Mouse (Mus musculus): ENCODE results near the gene 4931406C07Rik. TPM values are rescaled to one million over a fixed set of nuclear protein-coding genes. Genes with fewer than 3 reads are reported as not detected.
A peak's percentile ranks its signal among the peaks of the same experiment; 100 is the strongest.

Gene 4931406C07Rik
- polyA plus RNA-seq, 1 experiment from 2014 or later: 75.9 TPM

- ChIA-PET CTCF (interaction anchor here (1.1 kb wide), 1 partner anchor 12 kb away, joined by 5 read pairs; no protein-coding TSS in a partner anchor), POLR2A (no interaction called here)
- no peak for TF ChIP-seq CTCF (IDR thresholded peaks at IDR 0.05)
- DNase-seq (ENCODE audit: low read depth, low spot score) (no peak), ATAC-seq (peak; percentile 91)
- no peaks in the 10 kb centered on the region for H3K27me3 ChIP-seq
- in situ Hi-C loops (cut with MboI; ENCODE audit: low pct_unique_long_range_greater_than_20kb): no loop called here
Observed at GRCm38 (mm10) chr9:15297112-15297511, 9.1 kb downstream of the 4931406C07Rik start.

- no peak for DNase-seq (ENCODE audit: low read depth, low spot score)
- ChIA-PET POLR2A (interaction anchor here (1.0 kb wide), 1 partner anchor 10 kb away, joined by 3 read pairs; the partner anchor contains the start of gene Med17), CTCF (no interaction called here)
- in situ Hi-C loops (cut with MboI; ENCODE audit: low pct_unique_long_range_greater_than_20kb): no loop called here
- H3K27me3 ChIP-seq: no peaks in the 10 kb centered on the region
- TF ChIP-seq CTCF (IDR thresholded peaks at IDR 0.05): no peak
- no peak for ATAC-seq
Observed at GRCm38 (mm10) chr9:15289251-15289650, 17.0 kb downstream of the 4931406C07Rik start.

- no peaks in the 10 kb centered on the region for H3K27me3 ChIP-seq
- no peak for TF ChIP-seq CTCF (IDR thresholded peaks at IDR 0.05)
- POLR2A ChIA-PET: no interaction called here
- in situ Hi-C loops (cut with MboI; ENCODE audit: low pct_unique_long_range_greater_than_20kb): no loop called here
- CTCF ChIA-PET: interaction anchor here (0.9 to 1.1 kb wide), 2 partner anchors 8 to 13 kb away, joined by 3 read pairs; no protein-coding TSS in a partner anchor
- ATAC-seq: no peak
- no peak for DNase-seq (ENCODE audit: low read depth, low spot score)
Observed at GRCm38 (mm10) chr9:15288402-15288801, 17.8 kb downstream of the 4931406C07Rik start.

- CTCF ChIA-PET: interaction anchor here (0.9 to 1.1 kb wide), 2 partner anchors 8 to 14 kb away, joined by 3 read pairs; no protein-coding TSS in a partner anchor
- in situ Hi-C loops (cut with MboI; ENCODE audit: low pct_unique_long_range_greater_than_20kb): no loop called here
- POLR2A ChIA-PET: no interaction called here
- no peaks in the 10 kb centered on the region for H3K27me3 ChIP-seq
- ATAC-seq (no peak), DNase-seq (ENCODE audit: low read depth, low spot score) (no peak)
- TF ChIP-seq CTCF (IDR thresholded peaks at IDR 0.05): no peak
Observed at GRCm38 (mm10) chr9:15287846-15288245, 18.4 kb downstream of the 4931406C07Rik start.

GRCm38 (mm10) chr9:15285443-15285842 is 20.8 kb downstream of the 4931406C07Rik start:
- in situ Hi-C loops (cut with MboI; ENCODE audit: low pct_unique_long_range_greater_than_20kb): no loop called here
- POLR2A ChIA-PET: no interaction called here

GRCm38 (mm10) chr9:15280491-15280879 is 25.8 kb downstream of the 4931406C07Rik start:
- ChIA-PET POLR2A (interaction anchor here (0.9 to 1.6 kb wide), 3 partner anchors 27 to 77 kb away, joined by 3 to 5 read pairs (median 4); partner anchors contain the start of gene Cep295), CTCF (interaction anchor here (0.9 to 3.2 kb wide), 4 partner anchors 10 to 38 kb away, joined by 3 to 8 read pairs (median 3); no protein-coding TSS in a partner anchor)
- in situ Hi-C loops (cut with MboI; ENCODE audit: low pct_unique_long_range_greater_than_20kb): no loop called here
- no peak for TF ChIP-seq CTCF (IDR thresholded peaks at IDR 0.05)
- no peaks in the 10 kb centered on the region for H3K27me3 ChIP-seq
- DNase-seq (ENCODE audit: low read depth, low spot score) (no peak), ATAC-seq (no peak)

More at GRCm38 (mm10) chr9:15285443-15285842, 20.8 kb downstream of the 4931406C07Rik start:
- ATAC-seq (peak; percentile 39), DNase-seq (ENCODE audit: low read depth, low spot score) (no peak)
- TF ChIP-seq CTCF (IDR thresholded peaks at IDR 0.05): peak; percentile 61
- CTCF ChIA-PET: interaction anchor here (1.7 to 2.1 kb wide), 2 partner anchors 12 to 44 kb away, joined by 4 to 5 read pairs; no protein-coding TSS in a partner anchor
- H3K27me3 ChIP-seq: no peaks in the 10 kb centered on the region

- in situ Hi-C loops (cut with MboI; ENCODE audit: low pct_unique_long_range_greater_than_20kb): no loop called here
- peak; percentile 96 for ATAC-seq
- ChIA-PET POLR2A (interaction anchor here (0.9 to 1.6 kb wide), 4 partner anchors 9 to 77 kb away, joined by 3 to 5 read pairs (median 4); partner anchors contain the start of gene Cep295), CTCF (interaction anchor here (0.9 to 3.2 kb wide), 4 partner anchors 10 to 38 kb away, joined by 3 to 8 read pairs (median 3); no protein-coding TSS in a partner anchor)
- H3K27me3 ChIP-seq: no peaks in the 10 kb centered on the region
- TF ChIP-seq CTCF (IDR thresholded peaks at IDR 0.05): no peak
- peak; percentile 78 for DNase-seq (ENCODE audit: low read depth, low spot score)
Observed at GRCm38 (mm10) chr9:15279649-15280490, 26.4 kb downstream of the 4931406C07Rik start, which contains the start of gene Med17. Gene Med17, minus strand, starts transcription at chr9:15279931.

- in situ Hi-C loops (cut with MboI; ENCODE audit: low pct_unique_long_range_greater_than_20kb): no loop called here
- ChIA-PET POLR2A (interaction anchor here (0.6 to 1.6 kb wide), 4 partner anchors 10 to 78 kb away, joined by 3 to 5 read pairs (median 4); partner anchors contain the start of gene Cep295), CTCF (interaction anchor here (1.4 to 3.2 kb wide), 2 partner anchors 9 to 37 kb away, joined by 3 to 8 read pairs; no protein-coding TSS in a partner anchor)
- DNase-seq (ENCODE audit: low read depth, low spot score) (no peak), ATAC-seq (peak; percentile 65)
- H3K27me3 ChIP-seq: no peaks in the 10 kb centered on the region
- TF ChIP-seq CTCF (IDR thresholded peaks at IDR 0.05): no peak
Observed at GRCm38 (mm10) chr9:15279139-15279648, 27.1 kb downstream of the 4931406C07Rik start.

GRCm38 (mm10) chr9:15278343-15278742 is 27.9 kb downstream of the 4931406C07Rik start:
- no peak for ATAC-seq
- H3K27me3 ChIP-seq: no peaks in the 10 kb centered on the region
- TF ChIP-seq CTCF (IDR thresholded peaks at IDR 0.05): no peak
- POLR2A ChIA-PET: no interaction called here
- CTCF ChIA-PET: no interaction called here
- in situ Hi-C loops (cut with MboI; ENCODE audit: low pct_unique_long_range_greater_than_20kb): no loop called here
- DNase-seq (ENCODE audit: low read depth, low spot score): no peak

- POLR2A ChIA-PET: no interaction called here
- no peaks in the 10 kb centered on the region for H3K27me3 ChIP-seq
- TF ChIP-seq CTCF (IDR thresholded peaks at IDR 0.05): no peak
- ATAC-seq: no peak
- CTCF ChIA-PET: no interaction called here
- in situ Hi-C loops (cut with MboI; ENCODE audit: low pct_unique_long_range_greater_than_20kb): no loop called here
- no peak for DNase-seq (ENCODE audit: low read depth, low spot score)
Observed at GRCm38 (mm10) chr9:15276855-15277254, 29.4 kb downstream of the 4931406C07Rik start.
